Mouse (Mus musculus) ES-Bruce4 (cell line): ENCODE data around the gene Akr1b3.

ENCODE experiments used
- CTCF ChIP-seq: IDR thresholded peaks from one replicate; pipeline ENCODE4 v1.8.1; 2011; ENCODE audit warnings: low read depth, low read length
- EP300 ChIP-seq: IDR thresholded peaks from 2 replicates; pipeline ENCODE4 v1.6.1; 2011; ENCODE audit warnings: low read depth, low read length; ENCODE audit not compliant: insufficient read depth
- POLR2A ChIP-seq: IDR thresholded peaks from one replicate; pipeline ENCODE4 v1.8.1; 2011; ENCODE audit warnings: low read length; ENCODE audit not compliant: insufficient read depth

DNA sequence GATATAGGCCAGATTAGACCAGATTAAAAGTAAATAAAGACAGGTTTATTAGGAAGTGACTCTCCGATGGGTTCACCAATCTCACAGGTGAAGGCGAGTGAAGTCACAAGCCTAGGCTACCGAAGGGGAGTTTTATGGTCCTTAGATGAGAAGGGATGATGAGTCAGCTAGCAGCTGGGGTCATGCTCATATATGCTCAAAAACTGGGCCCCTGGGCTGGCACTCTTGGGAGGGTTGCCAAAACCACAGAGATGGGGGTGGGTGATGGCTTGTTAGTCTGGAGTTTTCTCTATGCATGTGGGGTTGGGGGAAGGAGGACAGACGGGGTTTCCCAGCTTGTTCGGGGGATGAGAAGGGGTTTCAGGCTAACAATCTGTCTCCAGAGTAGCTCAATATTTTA lies 44.8 kb downstream of the Akr1b3 start:
- no peak for TF ChIP-seq POLR2A
- no peak for TF ChIP-seq CTCF
- TF ChIP-seq EP300: no peak
